Mouse (Mus musculus) liver, embryonic 11.5 days (tissue): ENCODE measurements around the gene Ddc. TPM values are rescaled to one million over a fixed set of nuclear protein-coding genes. Genes with fewer than 3 reads are reported as not detected.
A peak's percentile ranks its signal among the peaks of the same experiment; 100 is the strongest.

Experiments used
- ATAC-seq: fragments of 200-750 bp; cut with Nextera tagmentation; replicated peaks from 2 replicates; pipeline ENCODE4 v1.8.0; 2017; ENCODE audit warnings: moderate number of reproducible peaks, mild to moderate bottlenecking, moderate TSS enrichment, moderate library complexity; ENCODE audit not compliant: low FRiP score
- DNase-seq: peaks from one replicate; pipeline ENCODE4 v3.0.0-alpha.2; 2017; ENCODE audit warnings: low spot score
- H3K27ac ChIP-seq: fragments of 300-500 bp; sonication (generic); 2 replicates; pipeline ENCODE4 v1.5.1; 2014; ENCODE audit warnings: mild to moderate bottlenecking, low read depth, low read length, control low read depth
- H3K27me3 ChIP-seq: fragments of 300-500 bp; sonication (generic); replicated peaks from 2 replicates; pipeline ENCODE4 v1.6.1; 2014; ENCODE audit warnings: low read length, mixed read lengths; ENCODE audit not compliant: control insufficient read depth, insufficient read depth
- H3K36me3 ChIP-seq: fragments of 300-500 bp; sonication (generic); 2 replicates; pipeline ENCODE4 v1.6.1; 2014; ENCODE audit warnings: mild to moderate bottlenecking, low read length, moderate library complexity, mixed read lengths; ENCODE audit not compliant: control insufficient read depth, insufficient read depth
- H3K4me1 ChIP-seq: fragments of 300-500 bp; sonication (generic); replicated peaks from 2 replicates; pipeline ENCODE4 v1.6.1; 2014; ENCODE audit warnings: low read length, mixed read lengths; ENCODE audit not compliant: control insufficient read depth, insufficient read depth
- H3K4me2 ChIP-seq: fragments of 300-500 bp; sonication (generic); 2 replicates; pipeline ENCODE4 v1.6.1; 2014; ENCODE audit warnings: mild to moderate bottlenecking, control low read depth, moderate library complexity
- H3K4me3 ChIP-seq: fragments of 300-500 bp; sonication (generic); 2 replicates; pipeline ENCODE4 v1.5.1; 2014; ENCODE audit warnings: low read depth, low read length, control low read depth
- H3K9ac ChIP-seq: fragments of 300-500 bp; sonication (generic); 2 replicates; pipeline ENCODE4 v1.6.1; 2014; ENCODE audit warnings: low read depth, low read length, control low read depth
- H3K9me3 ChIP-seq: fragments of 300-500 bp; sonication (generic); 2 replicates; pipeline ENCODE4 v1.6.1; 2016; ENCODE audit warnings: low read length, inconsistent platforms, mixed read lengths; ENCODE audit not compliant: control insufficient read depth
- WGBS: fragments of 180-500 bp; shearing (Covaris S2); extraction: QIAGEN DNeasy Blood & Tissue Kit; methylation state at CpG from one replicate; pipeline ENCODE4 v1.1.7; 2014; 5-methylcytosine and 5-hydroxymethylcytosine counted together
- polyA plus RNA-seq: library from polyadenylated mRNA; unstranded; fragments of >200 nt; fragmentation: Nextera tagmentation; extraction: Ambion mirVana; gene quantifications from 2 replicates; pipeline ENCODE4 v1.2.1, GENCODE M21; 2014

The Ddc gene
- polyA plus RNA-seq, 1 experiment from 2014 or later: 17.2 TPM

- Histone ChIP-seq H3K36me3 (no peaks in the 10 kb centered on the region), H3K4me3 (no peak overlapping the region), H3K27ac (no peak overlapping the region), H3K27me3 (no peaks in the 10 kb centered on the region), H3K4me1 (peaks cover 47% of the 10 kb centered on the region), H3K9me3 (no peaks in the 10 kb centered on the region), H3K9ac (no peak overlapping the region), H3K4me2 (no peak overlapping the region)
- WGBS: 51% methylated on average over 3 of the region's 3 CpGs
- ATAC-seq: no peak
- DNase-seq: no peak
Measured at GRCm38 (mm10) chr11:11876366-11876765, 21.6 kb downstream of the Ddc start.

- peaks cover 39% of the 10 kb centered on the region for H3K4me1 ChIP-seq
Measured at GRCm38 (mm10) chr11:11875230-11875629, 22.7 kb downstream of the Ddc start.

GRCm38 (mm10) chr11:11873023-11873908 lies 24.7 kb downstream of the Ddc start:
- no peaks in the 10 kb centered on the region for H3K36me3 ChIP-seq
- peaks cover 24% of the 10 kb centered on the region for H3K4me1 ChIP-seq
- ATAC-seq (no peak), DNase-seq (peak; percentile 35)
- H3K9me3 ChIP-seq: no peaks in the 10 kb centered on the region
- 60% methylated on average over 20 of the region's 20 CpGs for WGBS
- H3K4me3 ChIP-seq: no peak overlapping the region
- H3K27ac ChIP-seq: no peak overlapping the region
- H3K27me3 ChIP-seq: no peaks in the 10 kb centered on the region
- no peak overlapping the region for H3K9ac ChIP-seq
- H3K4me2 ChIP-seq: no peak overlapping the region

More at GRCm38 (mm10) chr11:11875230-11875629, 22.7 kb downstream of the Ddc start:
- Histone ChIP-seq H3K4me2 (no peak overlapping the region), H3K9ac (no peak overlapping the region), H3K27me3 (no peaks in the 10 kb centered on the region), H3K36me3 (no peaks in the 10 kb centered on the region), H3K27ac (no peak overlapping the region), H3K4me3 (no peak overlapping the region), H3K9me3 (no peaks in the 10 kb centered on the region)
- DNase-seq: peak; percentile 27
- WGBS: 45% methylated on average over 2 of the region's 2 CpGs
- no peak for ATAC-seq

- H3K36me3 ChIP-seq: no peaks in the 10 kb centered on the region
- H3K4me2 ChIP-seq: no peak overlapping the region
- no peaks in the 10 kb centered on the region for H3K27me3 ChIP-seq
- H3K9ac ChIP-seq: no peak overlapping the region
- H3K9me3 ChIP-seq: no peaks in the 10 kb centered on the region
- H3K4me3 ChIP-seq: no peak overlapping the region
- DNase-seq (peak; percentile 29), ATAC-seq (no peak)
- H3K4me1 ChIP-seq: peaks cover 25% of the 10 kb centered on the region
- no peak overlapping the region for H3K27ac ChIP-seq
- WGBS: 53% methylated on average over 3 of the region's 3 CpGs
Measured at GRCm38 (mm10) chr11:11872140-11872795, 25.7 kb downstream of the Ddc start.

GRCm38 (mm10) chr11:11871197-11871813 lies 26.6 kb downstream of the Ddc start:
- H3K36me3 ChIP-seq: no peaks in the 10 kb centered on the region
- H3K9me3 ChIP-seq: no peaks in the 10 kb centered on the region
- DNase-seq (peak; percentile 33), ATAC-seq (no peak)
- H3K4me2 ChIP-seq: no peak overlapping the region
- peak overlapping the region; percentile 8; the same call in 1 of the 2 replicates for H3K27ac ChIP-seq
- no peak overlapping the region for H3K9ac ChIP-seq
- H3K4me3 ChIP-seq: no peak overlapping the region
- peaks cover 18% of the 10 kb centered on the region for H3K4me1 ChIP-seq
- WGBS: 63% methylated on average over 5 of the region's 5 CpGs
- no peaks in the 10 kb centered on the region for H3K27me3 ChIP-seq

- DNase-seq (peak; percentile 43), ATAC-seq (peak; percentile 87)
- H3K36me3 ChIP-seq: no peaks in the 10 kb centered on the region
- H3K9me3 ChIP-seq: no peaks in the 10 kb centered on the region
- 0 out of 2 replicates have a peak overlapping the region, but pooled peaks have one; percentile 4 for H3K27ac ChIP-seq
- H3K4me1 ChIP-seq: peaks cover 9% of the 10 kb centered on the region
- H3K27me3 ChIP-seq: no peaks in the 10 kb centered on the region
- 14% methylated on average over 14 of the region's 14 CpGs for WGBS
- H3K4me3 ChIP-seq: no peak overlapping the region
- peak overlapping the region; percentile 56 for H3K4me2 ChIP-seq
- H3K9ac ChIP-seq: no peak overlapping the region
Measured at GRCm38 (mm10) chr11:11867971-11868481, 29.9 kb downstream of the Ddc start.

GRCm38 (mm10) chr11:11866696-11867095 lies 31.2 kb downstream of the Ddc start:
- Histone ChIP-seq H3K9me3 (no peaks in the 10 kb centered on the region), H3K4me3 (no peak overlapping the region), H3K36me3 (no peaks in the 10 kb centered on the region), H3K27ac (no peak overlapping the region), H3K4me1 (peaks cover 9% of the 10 kb centered on the region), H3K4me2 (no peak overlapping the region), H3K9ac (no peak overlapping the region), H3K27me3 (no peaks in the 10 kb centered on the region)
- ATAC-seq (no peak), DNase-seq (no peak)
- 62% methylated on average over 5 of the region's 5 CpGs for WGBS

- Histone ChIP-seq H3K9ac (no peak overlapping the region), H3K4me1 (peaks cover 7% of the 10 kb centered on the region), H3K4me2 (no peak overlapping the region), H3K36me3 (no peaks in the 10 kb centered on the region), H3K4me3 (no peak overlapping the region), H3K27ac (no peak overlapping the region), H3K9me3 (no peaks in the 10 kb centered on the region), H3K27me3 (no peaks in the 10 kb centered on the region)
- ATAC-seq (no peak), DNase-seq (peak; percentile 3)
- WGBS: 80% methylated on average over 2 of the region's 2 CpGs
Measured at GRCm38 (mm10) chr11:11865128-11865527, 32.8 kb downstream of the Ddc start.
